Mouse (Mus musculus) hindbrain, embryonic 10.5 days (tissue): ENCODE measurements around the gene Fyb. TPM values are rescaled to one million over a fixed set of nuclear protein-coding genes. Genes with fewer than 3 reads are reported as not detected.

ENCODE experiments used
- DNase-seq: peaks from one replicate; pipeline ENCODE4 v3.0.0-alpha.2; 2017; ENCODE audit warnings: low spot score
- H3K27ac ChIP-seq: fragments of 300-500 bp; sonication (generic); 2 replicates; pipeline ENCODE4 v1.5.1; 2016; ENCODE audit warnings: mild to moderate bottlenecking, moderate library complexity
- H3K27me3 ChIP-seq: fragments of 300-500 bp; sonication (generic); 2 replicates; pipeline ENCODE4 v1.6.1; 2016; ENCODE audit warnings: mild to moderate bottlenecking; ENCODE audit not compliant: poor library complexity, insufficient read depth, severe bottlenecking
- H3K36me3 ChIP-seq: fragments of 300-500 bp; sonication (generic); 2 replicates; pipeline ENCODE4 v1.6.1; 2016; ENCODE audit warnings: mild to moderate bottlenecking, moderate library complexity
- H3K4me1 ChIP-seq: fragments of 300-500 bp; sonication (generic); replicated peaks from 2 replicates; pipeline ENCODE4 v1.6.1; 2016; ENCODE audit warnings: mild to moderate bottlenecking
- H3K4me3 ChIP-seq: fragments of 300-500 bp; sonication (generic); 2 replicates; pipeline ENCODE4 v1.5.1; 2016; ENCODE audit warnings: mild to moderate bottlenecking, moderate library complexity
- H3K9me3 ChIP-seq: fragments of 300-500 bp; sonication (generic); 2 replicates; pipeline ENCODE4 v1.6.1; 2016; ENCODE audit warnings: mild to moderate bottlenecking, moderate library complexity
- WGBS: fragments of 180-500 bp; shearing (Covaris S2); methylation state at CpG from one replicate; pipeline ENCODE4 v1.1.7; 2016; 5-methylcytosine and 5-hydroxymethylcytosine counted together
- polyA plus RNA-seq: library from polyadenylated mRNA; unstranded; fragments of >200 nt; fragmentation: Nextera tagmentation; extraction: Ambion mirVana; gene quantifications from 2 replicates; pipeline ENCODE4 v1.2.1, GENCODE M21; 2016

The Fyb gene
- polyA plus RNA-seq, 1 experiment from 2014 or later: 3.8 TPM

GRCm38 (mm10) chr15:6539639-6540338 is 17.1 kb downstream of the Fyb start:
- Histone ChIP-seq H3K27ac (no peak overlapping the region), H3K4me3 (no peak overlapping the region), H3K4me1 (no peaks in the 10 kb centered on the region), H3K9me3 (no peaks in the 10 kb centered on the region), H3K36me3 (no peaks in the 10 kb centered on the region), H3K27me3 (no peaks in the 10 kb centered on the region)
- WGBS: 91% methylated on average over 7 of the region's 7 CpGs
- no peak for DNase-seq

DNA sequence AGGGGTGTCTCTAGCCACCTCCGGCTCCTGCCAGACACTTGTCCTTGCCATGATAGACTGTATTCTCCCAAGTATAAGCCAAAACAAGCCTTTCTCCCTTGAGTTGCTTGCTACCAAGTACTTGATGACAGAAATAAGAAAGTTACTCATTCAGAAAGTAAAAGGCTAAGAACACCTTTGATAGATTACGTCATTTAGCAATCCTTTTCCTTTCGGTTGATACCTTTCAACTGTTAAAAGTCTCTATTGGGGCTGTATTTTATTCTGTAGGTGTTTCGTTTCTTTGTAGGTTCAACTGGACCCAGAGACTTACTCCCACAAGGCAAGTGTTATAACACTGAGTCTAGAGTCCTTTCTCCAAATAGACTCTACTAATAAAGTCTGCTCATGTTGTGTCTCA is 26.3 kb downstream of the Fyb start:
- Histone ChIP-seq H3K36me3 (no peaks in the 10 kb centered on the region), H3K27me3 (no peaks in the 10 kb centered on the region), H3K4me3 (no peak overlapping the region), H3K4me1 (no peaks in the 10 kb centered on the region), H3K9me3 (no peaks in the 10 kb centered on the region), H3K27ac (no peak overlapping the region)
- 95% methylated on average over 4 of the region's 4 CpGs for WGBS
- DNase-seq: no peak

DNA sequence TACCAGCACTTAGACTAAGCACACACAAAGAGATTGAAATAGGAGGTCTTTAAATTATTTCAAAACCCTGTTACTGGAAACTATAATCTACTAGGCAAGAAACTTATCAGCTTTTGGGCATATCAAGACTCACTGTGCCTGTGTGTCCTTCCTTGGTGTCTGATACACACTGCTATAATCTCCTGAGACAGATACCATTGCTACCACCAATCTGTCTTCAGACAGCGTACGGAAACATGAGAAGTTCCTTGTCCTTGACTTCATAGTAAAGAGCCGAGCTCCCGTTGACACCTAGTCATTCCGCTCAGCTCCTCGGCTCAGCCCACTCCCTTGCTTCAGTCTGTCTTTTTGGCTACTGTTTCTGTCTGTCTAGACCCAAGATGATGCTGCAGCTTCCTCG is 29.2 kb downstream of the Fyb start:
- no peaks in the 10 kb centered on the region for H3K9me3 ChIP-seq
- H3K27ac ChIP-seq: no peak overlapping the region
- WGBS: 82% methylated on average over 7 of the region's 7 CpGs
- no peaks in the 10 kb centered on the region for H3K27me3 ChIP-seq
- DNase-seq: no peak
- H3K36me3 ChIP-seq: no peaks in the 10 kb centered on the region
- no peaks in the 10 kb centered on the region for H3K4me1 ChIP-seq
- H3K4me3 ChIP-seq: no peak overlapping the region

DNA sequence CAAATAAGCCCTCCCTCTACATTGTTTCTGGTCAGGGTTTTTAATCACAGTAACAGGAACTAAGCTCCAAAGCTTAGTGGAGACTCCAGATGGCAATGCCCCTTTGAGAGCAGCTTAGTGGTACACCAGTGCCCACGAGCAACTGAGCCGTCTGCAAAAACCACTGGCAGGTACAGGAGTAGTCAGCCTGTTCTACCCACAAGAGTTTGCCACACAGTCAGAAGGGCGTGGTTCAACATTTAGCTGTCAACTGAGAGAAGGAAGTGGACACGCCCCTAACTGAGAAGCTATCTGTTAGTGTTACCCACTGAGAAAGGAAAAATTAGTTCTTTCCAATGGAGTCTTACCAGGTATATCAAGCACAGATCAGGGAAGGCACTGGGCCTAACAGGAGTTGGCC is 32.1 kb downstream of the Fyb start:
- no peak for DNase-seq
- no peak overlapping the region for H3K27ac ChIP-seq
- no peak overlapping the region for H3K4me3 ChIP-seq
- H3K4me1 ChIP-seq: no peaks in the 10 kb centered on the region
- H3K36me3 ChIP-seq: no peaks in the 10 kb centered on the region
- no peaks in the 10 kb centered on the region for H3K9me3 ChIP-seq
- WGBS: 83% methylated on average over 4 of the region's 4 CpGs
- no peaks in the 10 kb centered on the region for H3K27me3 ChIP-seq

- Histone ChIP-seq H3K27ac (no peak overlapping the region), H3K4me1 (no peaks in the 10 kb centered on the region), H3K27me3 (no peaks in the 10 kb centered on the region), H3K36me3 (no peaks in the 10 kb centered on the region), H3K9me3 (no peaks in the 10 kb centered on the region), H3K4me3 (no peak overlapping the region)
- 40% methylated on average over 2 of the region's 2 CpGs for WGBS
- no peak for DNase-seq
Observed at GRCm38 (mm10) chr15:6555536-6555935, 32.9 kb downstream of the Fyb start.

DNA sequence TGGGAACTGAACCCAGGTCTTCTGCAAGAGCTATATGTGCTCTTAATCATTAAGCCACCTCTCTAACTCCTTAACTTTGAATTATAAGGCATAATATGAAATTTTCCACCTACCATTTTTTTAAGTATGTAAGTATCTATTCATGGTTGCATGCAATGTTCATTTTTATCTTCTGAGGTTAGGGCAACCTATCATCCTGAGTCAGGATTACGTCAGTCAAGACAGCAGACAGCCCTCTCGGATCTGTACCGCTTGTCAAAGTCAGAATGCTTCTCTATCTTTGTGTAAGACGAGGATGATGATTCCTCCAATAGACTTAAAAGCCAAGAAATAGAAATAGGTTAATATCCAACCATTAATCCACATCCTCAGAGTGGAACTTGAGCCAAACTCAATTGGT is 33.6 kb downstream of the Fyb start:
- WGBS: 92% methylated on average over 4 of the region's 4 CpGs
- no peak overlapping the region for H3K27ac ChIP-seq
- no peak overlapping the region for H3K4me3 ChIP-seq
- H3K27me3 ChIP-seq: no peaks in the 10 kb centered on the region
- H3K9me3 ChIP-seq: no peaks in the 10 kb centered on the region
- no peaks in the 10 kb centered on the region for H3K4me1 ChIP-seq
- H3K36me3 ChIP-seq: no peaks in the 10 kb centered on the region
- DNase-seq: no peak

DNA sequence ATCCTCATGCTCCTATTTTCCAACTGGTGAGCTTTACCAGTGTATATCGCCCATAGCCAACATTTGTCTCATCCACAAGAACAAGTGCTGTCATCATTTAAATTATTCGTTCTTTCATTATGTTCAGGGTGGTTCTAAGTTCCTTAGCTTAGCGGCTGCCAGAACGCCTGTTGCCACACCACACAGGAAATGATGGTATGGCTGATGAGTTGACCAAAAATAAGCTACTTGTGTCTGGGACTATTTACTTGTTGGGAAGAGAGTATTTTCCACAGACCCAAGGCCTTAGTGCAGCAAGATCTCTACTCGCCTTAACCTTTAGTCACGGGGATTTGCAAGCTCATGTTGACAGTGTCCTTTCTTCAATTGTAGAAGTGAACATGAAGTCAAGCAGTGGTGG is 34.3 kb downstream of the Fyb start:
- no peak for DNase-seq
- Histone ChIP-seq H3K27ac (no peak overlapping the region), H3K4me1 (no peaks in the 10 kb centered on the region), H3K9me3 (no peaks in the 10 kb centered on the region), H3K4me3 (no peak overlapping the region), H3K27me3 (no peaks in the 10 kb centered on the region), H3K36me3 (no peaks in the 10 kb centered on the region)
- 91% methylated on average over 6 of the region's 6 CpGs for WGBS

GRCm38 (mm10) chr15:6557552-6557951 is 34.9 kb downstream of the Fyb start:
- Histone ChIP-seq H3K9me3 (no peaks in the 10 kb centered on the region), H3K27ac (no peak overlapping the region), H3K27me3 (no peaks in the 10 kb centered on the region), H3K4me3 (no peak overlapping the region), H3K36me3 (no peaks in the 10 kb centered on the region), H3K4me1 (no peaks in the 10 kb centered on the region)
- no peak for DNase-seq
- WGBS: 89% methylated on average over 4 of the region's 4 CpGs

DNA sequence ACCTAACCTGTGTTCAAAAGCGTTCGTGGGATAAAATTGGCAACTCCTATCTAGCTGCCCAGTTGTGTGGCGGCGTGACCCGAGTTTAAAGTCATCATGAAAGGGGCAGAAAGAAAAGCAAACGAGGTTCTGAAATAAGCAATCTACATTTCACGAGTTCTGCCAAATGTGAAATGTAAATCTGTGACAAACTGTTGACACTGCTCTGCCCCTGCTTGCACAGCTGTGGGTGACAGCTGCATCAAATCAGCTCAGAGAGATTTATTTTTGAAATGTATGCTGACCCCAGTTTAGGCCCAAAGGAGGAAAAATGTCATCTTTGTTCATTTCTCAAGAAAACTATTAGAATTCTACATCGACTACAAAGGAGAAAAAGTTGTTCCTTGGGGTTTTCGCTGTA is 36.5 kb downstream of the Fyb start:
- no peaks in the 10 kb centered on the region for H3K9me3 ChIP-seq
- no peaks in the 10 kb centered on the region for H3K36me3 ChIP-seq
- no peak for DNase-seq
- no peaks in the 10 kb centered on the region for H3K4me1 ChIP-seq
- no peaks in the 10 kb centered on the region for H3K27me3 ChIP-seq
- H3K27ac ChIP-seq: no peak overlapping the region
- H3K4me3 ChIP-seq: no peak overlapping the region
- 85% methylated on average over 9 of the region's 9 CpGs for WGBS

GRCm38 (mm10) chr15:6560696-6561095 is 38.0 kb downstream of the Fyb start:
- peaks cover 4% of the 10 kb centered on the region for H3K4me1 ChIP-seq
- H3K27me3 ChIP-seq: no peaks in the 10 kb centered on the region
- WGBS: 93% methylated on average over 10 of the region's 10 CpGs
- no peak for DNase-seq
- no peaks in the 10 kb centered on the region for H3K36me3 ChIP-seq
- H3K4me3 ChIP-seq: no peak overlapping the region
- no peak overlapping the region for H3K27ac ChIP-seq
- no peaks in the 10 kb centered on the region for H3K9me3 ChIP-seq

- Histone ChIP-seq H3K9me3 (no peaks in the 10 kb centered on the region), H3K36me3 (no peaks in the 10 kb centered on the region), H3K4me1 (peaks cover 4% of the 10 kb centered on the region), H3K27ac (no peak overlapping the region), H3K4me3 (no peak overlapping the region), H3K27me3 (no peaks in the 10 kb centered on the region)
- DNase-seq: no peak
- 88% methylated on average over 4 of the region's 4 CpGs for WGBS
Observed at GRCm38 (mm10) chr15:6562161-6562560, 39.5 kb downstream of the Fyb start.

- Histone ChIP-seq H3K4me1 (peaks cover 4% of the 10 kb centered on the region), H3K4me3 (no peak overlapping the region), H3K9me3 (no peaks in the 10 kb centered on the region), H3K36me3 (no peaks in the 10 kb centered on the region), H3K27me3 (no peaks in the 10 kb centered on the region), H3K27ac (no peak overlapping the region)
- 75% methylated on average over 2 of the region's 2 CpGs for WGBS
- no peak for DNase-seq
Observed at GRCm38 (mm10) chr15:6562629-6563028, 40.0 kb downstream of the Fyb start.

DNA sequence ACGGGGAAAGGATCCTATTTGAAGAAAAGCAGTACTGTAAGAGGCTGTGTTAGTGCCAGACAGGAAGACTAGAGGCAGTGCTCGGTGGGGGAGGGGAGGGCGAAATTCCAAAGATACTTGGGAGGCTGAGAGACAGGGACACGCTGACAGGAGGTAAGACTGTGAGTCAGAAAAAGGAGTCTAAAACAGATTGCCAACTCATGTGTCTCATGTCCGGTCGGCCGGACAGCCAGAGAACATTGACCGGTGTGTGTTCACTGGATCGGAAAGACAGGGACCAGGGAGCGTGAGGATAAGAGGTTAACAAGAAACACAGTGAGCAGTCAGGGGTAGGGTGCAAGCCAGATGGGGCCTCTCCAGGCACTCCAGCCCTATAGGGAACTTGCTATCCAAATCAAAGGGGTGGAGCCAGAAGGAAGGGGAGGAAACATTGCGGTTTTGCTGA is 42.3 kb downstream of the Fyb start:
- H3K4me1 ChIP-seq: peaks cover 4% of the 10 kb centered on the region
- no peaks in the 10 kb centered on the region for H3K9me3 ChIP-seq
- H3K36me3 ChIP-seq: no peaks in the 10 kb centered on the region
- peak overlapping the region; percentile 53 for H3K27ac ChIP-seq
- WGBS: 23% methylated on average over 11 of the region's 11 CpGs
- H3K27me3 ChIP-seq: no peaks in the 10 kb centered on the region
- peak overlapping the region; percentile 35 for H3K4me3 ChIP-seq
- DNase-seq: peak; percentile 67

- Histone ChIP-seq H3K9me3 (no peaks in the 10 kb centered on the region), H3K27me3 (no peaks in the 10 kb centered on the region), H3K4me3 (no peak overlapping the region), H3K4me1 (peaks cover 4% of the 10 kb centered on the region), H3K36me3 (no peaks in the 10 kb centered on the region), H3K27ac (no peak overlapping the region)
- DNase-seq: no peak
- WGBS: 94% methylated on average over 4 of the region's 4 CpGs
Observed at GRCm38 (mm10) chr15:6565873-6566272, 43.2 kb downstream of the Fyb start.
